Mouse (Mus musculus): ENCODE measurements around the gene Hoxb1.

Gene Hoxb1

DNA sequence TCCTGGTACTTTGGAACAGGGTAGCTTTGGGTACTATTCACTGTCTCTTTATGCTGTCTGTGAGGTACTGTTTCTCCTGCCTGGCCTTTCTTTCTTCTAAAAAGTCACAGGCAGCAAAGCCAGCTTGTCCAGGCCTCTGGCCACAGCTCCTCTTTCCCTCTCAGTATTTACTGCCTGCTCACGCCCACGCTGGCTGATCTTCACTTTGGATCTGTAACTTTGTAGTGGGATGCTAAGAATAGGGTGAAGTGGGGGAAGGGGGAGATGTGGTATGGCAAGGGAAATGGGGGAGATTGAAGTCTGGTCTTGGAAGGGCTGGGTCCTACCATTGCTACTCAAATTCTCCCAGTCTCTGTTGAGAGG lies 31.6 kb upstream of the Hoxb1 start:
- DNase-seq (ENCODE audit: low read depth, low spot score): no peak

DNA sequence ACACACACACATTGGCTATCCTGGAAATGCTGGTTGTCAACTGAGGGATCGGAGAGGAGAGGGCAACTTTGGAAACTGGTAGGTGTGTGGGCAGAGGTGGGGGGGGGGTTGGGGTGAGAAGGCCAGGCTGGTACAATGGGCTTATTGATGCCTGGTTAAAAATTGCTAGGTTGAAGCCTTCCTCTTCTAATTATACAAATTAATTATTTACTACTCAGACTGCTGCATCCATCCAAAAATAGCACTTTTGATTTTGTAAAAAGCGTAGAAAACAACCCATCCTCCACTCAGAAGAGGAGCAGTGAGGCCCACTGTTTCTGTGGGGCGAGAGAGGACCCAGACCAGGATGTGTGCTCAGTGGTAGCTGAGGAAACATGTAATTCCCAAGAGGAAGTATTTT lies 30.6 kb upstream of the Hoxb1 start:
- DNase-seq (ENCODE audit: low read depth, low spot score): no peak

- DNase-seq (ENCODE audit: low read depth, low spot score): no peak
Measured at GRCm38 (mm10) chr11:96336597-96336996, 29.0 kb upstream of the Hoxb1 start.

GRCm38 (mm10) chr11:96337026-96337425 lies 28.5 kb upstream of the Hoxb1 start:
- no peak for DNase-seq (ENCODE audit: low read depth, low spot score)

- DNase-seq (ENCODE audit: low read depth, low spot score): no peak
Measured at GRCm38 (mm10) chr11:96338957-96339855, 26.3 kb upstream of the Hoxb1 start.

- peak; percentile 46 for DNase-seq (ENCODE audit: low read depth, low spot score)
Measured at GRCm38 (mm10) chr11:96340698-96341365, 24.7 kb upstream of the Hoxb1 start.

GRCm38 (mm10) chr11:96341701-96342575 lies 23.6 kb upstream of the Hoxb1 start:
- peak; percentile 78 for DNase-seq (ENCODE audit: low read depth, low spot score)

DNA sequence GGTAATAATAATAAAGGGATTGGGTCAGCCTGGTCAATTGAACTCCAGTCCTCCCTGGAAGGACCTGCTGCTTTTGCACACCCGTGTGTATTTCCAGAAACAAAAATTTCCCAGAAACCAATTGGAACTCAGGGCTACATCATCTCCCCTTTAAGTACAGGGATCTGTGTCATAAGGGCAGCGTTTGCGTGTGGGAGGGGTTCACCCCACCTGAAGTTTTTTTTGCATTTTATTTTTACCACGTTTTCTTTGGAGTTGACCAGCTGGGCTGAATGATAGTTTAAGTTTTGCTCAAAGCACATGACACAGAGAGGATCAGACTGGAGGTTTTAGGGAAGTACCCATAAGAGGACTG lies 23.0 kb upstream of the Hoxb1 start:
- DNase-seq (ENCODE audit: low read depth, low spot score): no peak

DNA sequence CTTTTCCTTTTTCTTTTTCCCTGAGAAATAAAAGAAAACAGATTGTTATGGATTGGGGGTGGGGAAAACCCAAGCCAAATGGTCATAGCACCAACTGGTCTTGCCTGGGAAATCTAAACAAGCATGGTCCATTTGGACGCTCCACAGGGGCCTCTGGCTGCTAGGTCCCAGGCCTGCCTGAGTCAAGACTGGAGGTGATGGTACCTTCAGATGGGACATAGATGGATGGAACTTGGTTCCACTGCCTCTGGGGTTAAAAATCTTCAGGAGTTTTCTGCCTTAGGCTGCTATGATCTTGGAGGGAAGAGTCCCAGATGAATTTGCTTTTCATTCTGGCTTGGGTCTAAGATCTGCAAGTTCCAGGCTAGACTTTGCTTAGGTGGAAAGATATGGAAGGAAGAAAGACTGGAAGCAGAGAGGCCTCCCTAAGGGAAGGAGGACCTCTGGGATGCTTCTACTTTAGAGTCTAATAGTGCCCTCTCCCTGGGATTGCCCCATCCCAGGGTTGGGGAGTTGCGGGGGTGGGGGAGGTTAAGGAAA lies 22.3 kb upstream of the Hoxb1 start:
- no peak for DNase-seq (ENCODE audit: low read depth, low spot score)

DNA sequence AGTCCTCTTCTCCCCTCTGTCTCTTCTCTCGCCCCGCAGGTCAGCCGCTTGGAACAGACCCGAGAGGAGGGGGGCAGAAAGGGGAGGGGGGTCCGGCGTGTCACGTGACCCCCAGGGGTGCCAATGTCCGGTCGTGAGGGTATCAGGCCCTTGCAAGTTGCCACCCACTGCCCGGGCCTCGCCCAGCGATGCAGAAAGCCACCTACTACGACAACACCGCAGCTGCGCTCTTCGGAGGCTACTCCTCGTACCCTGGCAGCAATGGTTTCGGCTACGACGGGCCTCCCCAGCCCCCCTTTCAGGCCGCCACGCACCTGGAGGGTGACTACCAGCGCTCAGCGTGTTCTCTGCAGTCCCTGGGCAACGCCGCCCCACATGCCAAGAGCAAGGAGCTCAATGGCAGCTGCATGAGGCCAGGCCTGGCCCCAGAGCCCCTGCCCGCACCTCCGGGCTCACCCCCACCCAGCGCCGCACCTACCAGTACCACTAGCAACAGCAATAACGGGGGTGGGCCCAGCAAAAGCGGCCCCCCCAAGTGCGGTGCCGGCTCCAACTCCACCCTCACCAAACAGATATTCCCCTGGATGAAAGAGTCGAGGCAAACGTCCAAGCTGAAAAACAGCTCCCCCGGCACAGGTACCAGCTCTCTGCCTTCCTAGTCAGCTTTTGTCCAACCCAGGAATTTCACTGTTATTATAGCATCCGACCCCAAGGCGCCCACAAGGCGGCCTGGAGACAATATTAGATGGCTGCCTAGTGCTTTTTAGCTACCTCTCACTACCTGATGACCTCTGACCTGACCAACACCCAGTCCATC lies 21.3 kb upstream of the Hoxb1 start:
- DNase-seq (ENCODE audit: low read depth, low spot score): peak; percentile 40

- DNase-seq (ENCODE audit: low read depth, low spot score): no peak
Measured at GRCm38 (mm10) chr11:96344878-96345159, 20.7 kb upstream of the Hoxb1 start.

- peak; percentile 49 for DNase-seq (ENCODE audit: low read depth, low spot score)
Measured at GRCm38 (mm10) chr11:96345220-96345892, 20.2 kb upstream of the Hoxb1 start.

GRCm38 (mm10) chr11:96345893-96346806 lies 19.4 kb upstream of the Hoxb1 start:
- peak; percentile 68 for DNase-seq (ENCODE audit: low read depth, low spot score)

GRCm38 (mm10) chr11:96346916-96347520 lies 18.5 kb upstream of the Hoxb1 start:
- DNase-seq (ENCODE audit: low read depth, low spot score): no peak

DNA sequence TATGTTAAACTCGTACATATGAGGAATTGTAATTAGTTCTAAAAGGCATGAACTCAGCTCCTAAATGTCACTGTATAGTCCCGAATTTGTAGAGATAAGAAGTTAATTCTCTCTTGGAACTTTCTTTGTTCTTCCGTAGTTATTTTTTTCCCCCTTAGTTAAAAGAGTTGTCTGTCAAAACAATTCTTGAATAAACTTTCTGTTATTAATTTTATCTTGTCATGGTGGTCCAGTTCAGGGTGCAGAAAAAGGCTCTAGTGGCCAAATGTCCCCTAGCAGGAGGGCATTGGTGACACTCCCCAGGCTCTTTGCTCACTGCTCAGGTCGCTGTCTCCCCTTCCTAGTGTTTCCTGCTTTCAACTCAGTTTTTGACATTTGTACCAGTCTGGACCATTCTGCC lies 17.8 kb upstream of the Hoxb1 start:
- no peak for DNase-seq (ENCODE audit: low read depth, low spot score)

- no peak for DNase-seq (ENCODE audit: low read depth, low spot score)
Measured at GRCm38 (mm10) chr11:96348141-96348928, 17.2 kb upstream of the Hoxb1 start.

DNA sequence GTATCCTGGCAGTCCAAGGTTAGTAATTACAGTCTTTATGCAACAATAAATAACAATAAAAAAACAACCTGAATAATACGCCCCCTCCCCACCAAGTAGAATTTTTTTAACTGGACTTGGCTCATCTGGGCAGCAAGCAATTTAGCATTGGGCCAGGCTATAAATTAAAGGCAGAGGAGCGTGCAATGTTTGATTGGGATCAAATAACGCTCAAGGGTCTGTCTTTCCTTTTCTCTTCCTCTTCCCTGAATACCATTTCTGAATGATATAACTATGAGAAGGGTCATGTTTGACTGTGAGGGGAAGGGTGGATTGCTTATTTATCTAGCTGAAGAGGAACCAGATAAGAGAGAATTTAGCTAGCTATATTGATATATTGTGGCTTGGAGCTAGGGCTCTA lies 16.6 kb upstream of the Hoxb1 start:
- no peak for DNase-seq (ENCODE audit: low read depth, low spot score)

Data from ZHBTc4 (cell line).